Mouse (Mus musculus) gastrocnemius, postnatal 4 days (tissue): ENCODE results near the gene Ldlrad3. TPM values are rescaled to one million over a fixed set of nuclear protein-coding genes. Genes with fewer than 3 reads are reported as not detected.

Experiments
- DNase-seq, 2 experiments: peaks; one replicate each; pipeline ENCODE4 v3.0.0; 2021 to 2022; ENCODE audit warnings: low spot score in 2 of 2, mixed read lengths in 2 of 2
- long read RNA-seq, 2 experiments: library from polyadenylated mRNA; stranded (forward); transcript quantifications; one replicate each; pipeline ENCODE4 v2.0.0; 2021
- total RNA-seq, 2 experiments: library from RNA; stranded (reverse); gene quantifications; 2 replicates each; pipeline ENCODE4 v1.2.3; 2021

The Ldlrad3 gene
- 10 to 100 TPM; 26.3 to 27.1 TPM for total RNA-seq
- long read RNA-seq, experiment 1, transcript Ldlrad3-201 (6 exons, 3,833 nt) = major isoform, 27 of 38 reads
- long read RNA-seq, experiment 1, partial matches to known transcripts = 2 of 38 reads
- long read RNA-seq, experiment 1, other reads (novel, unspliced or antisense) = 8 of 38 reads
- long read RNA-seq, experiment 2, transcript Ldlrad3-201 (6 exons, 3,833 nt) = major isoform, 26 of 40 reads
- long read RNA-seq, experiment 2, partial matches to known transcripts = 5 of 40 reads
- long read RNA-seq, experiment 2, other reads (novel, unspliced or antisense) = 7 of 40 reads

DNA sequence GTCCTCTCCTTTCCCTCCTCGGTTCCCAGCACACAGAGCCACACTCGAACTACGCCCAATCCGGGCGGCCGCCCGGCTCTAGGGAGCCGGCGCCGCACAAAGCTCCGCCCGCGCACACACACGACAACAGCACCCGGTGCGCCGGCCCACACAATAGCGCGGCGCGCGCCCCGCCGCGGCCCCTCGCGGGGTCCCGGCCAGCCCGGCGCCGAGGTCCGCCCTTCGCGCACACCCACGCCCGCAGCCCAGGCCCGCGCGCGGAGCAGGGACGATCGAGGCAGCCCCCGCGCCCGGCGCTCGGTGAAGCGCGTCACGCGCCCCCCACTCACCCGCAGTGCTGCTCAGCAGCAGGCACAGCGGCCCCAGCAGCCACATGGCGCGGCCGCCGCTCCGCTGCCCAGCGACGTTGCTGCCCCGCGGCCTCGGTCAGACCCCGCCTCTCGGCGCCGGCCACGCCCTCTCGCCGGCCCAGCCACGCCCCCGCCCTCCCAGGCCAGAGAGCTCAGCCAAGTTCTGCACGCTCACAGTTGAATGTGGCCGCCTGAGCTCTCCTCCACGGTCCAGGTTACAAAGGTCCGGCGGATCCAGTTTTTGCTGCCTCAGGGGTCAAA lies at the start of gene Ldlrad3:
TSS of gene Ldlrad3 (minus strand) at position 435 of the 611 bp plus-strand sequence.
- DNase-seq = peak; percentile 91 to 92

DNA sequence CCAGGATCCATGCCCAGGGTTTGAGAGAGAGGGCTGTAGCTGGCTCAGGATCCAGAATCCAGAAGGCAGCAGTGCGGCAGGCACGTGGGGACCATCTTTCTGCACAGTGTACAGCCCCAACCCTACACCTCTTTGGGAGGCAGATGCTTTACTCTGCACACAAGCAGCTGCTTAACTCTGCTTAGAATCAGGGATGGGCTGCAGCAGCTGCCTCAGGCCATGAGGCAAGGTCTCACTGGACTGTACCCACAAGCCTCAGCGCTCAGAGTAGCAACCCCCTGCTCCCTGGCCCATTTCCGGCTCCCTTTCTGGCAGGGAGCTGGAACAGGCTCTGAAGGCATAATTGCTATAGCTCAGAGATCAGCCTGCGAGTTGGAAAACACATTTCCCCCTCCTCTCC lies 45.3 kb upstream of the Ldlrad3 start:
- DNase-seq = peak; percentile 21 to 57

- DNase-seq = no peak
Measured at GRCm38 (mm10) chr2:102229126-102229525, 42.9 kb upstream of the Ldlrad3 start.

DNA sequence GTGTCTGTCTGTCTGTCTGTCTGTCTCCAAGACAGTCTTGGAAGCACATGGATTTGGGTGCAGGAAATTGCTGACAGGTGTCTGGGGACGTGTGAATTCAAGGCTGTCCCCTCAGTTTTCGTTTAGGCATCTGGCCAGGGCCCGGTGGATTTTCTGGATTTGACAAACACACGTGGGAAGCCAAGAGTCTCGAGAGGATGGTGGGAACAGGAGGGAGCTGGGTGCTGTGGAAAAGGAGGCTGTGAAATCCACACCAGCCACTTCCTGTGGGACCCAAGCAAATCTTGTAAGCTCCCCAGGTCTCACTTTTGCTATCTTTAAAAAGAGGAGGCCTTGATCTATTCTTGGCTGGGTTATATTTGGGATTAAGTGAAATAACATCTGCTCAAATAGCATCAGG lies 42.1 kb upstream of the Ldlrad3 start:
- no peak for DNase-seq

DNA sequence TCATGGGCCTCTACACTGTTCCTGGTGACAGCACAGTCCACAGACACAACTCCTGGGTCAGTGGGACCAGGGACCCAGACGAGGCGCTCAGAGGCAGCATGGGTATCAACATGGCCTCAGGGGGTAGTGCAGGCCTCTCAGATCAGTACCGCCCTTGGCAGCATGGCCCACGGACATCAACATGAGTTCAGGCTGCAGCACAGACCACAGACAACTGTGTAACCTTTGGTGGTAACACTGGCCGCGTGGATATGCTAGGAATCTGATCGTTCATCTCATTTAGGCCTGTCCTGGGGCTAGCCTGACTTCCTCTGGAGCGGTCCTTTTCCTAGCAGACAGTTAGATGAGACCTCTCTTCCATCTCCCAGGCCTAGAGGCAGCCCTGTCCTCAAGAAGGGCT lies 41.7 kb upstream of the Ldlrad3 start:
- DNase-seq = no peak

DNA sequence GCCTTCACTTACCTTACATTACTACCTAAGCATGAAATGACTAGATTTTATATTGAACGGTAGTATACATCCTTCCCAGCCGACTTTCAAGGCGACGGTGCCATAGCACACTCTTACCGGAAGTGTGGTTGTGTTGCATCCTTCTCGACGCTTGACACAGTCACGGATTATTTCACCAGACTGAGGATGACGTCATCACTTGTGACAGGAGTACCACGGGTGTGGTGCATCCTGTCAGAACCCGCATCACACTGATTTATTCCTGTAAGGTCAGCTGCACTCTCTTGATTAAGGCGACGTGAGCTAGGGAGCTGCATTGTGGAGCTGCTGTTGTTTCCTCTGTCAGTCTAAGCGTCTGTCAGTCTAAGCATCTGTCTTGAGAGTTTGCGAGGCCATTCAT lies 40.1 kb upstream of the Ldlrad3 start:
- no peak for DNase-seq

- DNase-seq = no peak
Measured at GRCm38 (mm10) chr2:102223355-102224128, 37.4 kb upstream of the Ldlrad3 start.

DNA sequence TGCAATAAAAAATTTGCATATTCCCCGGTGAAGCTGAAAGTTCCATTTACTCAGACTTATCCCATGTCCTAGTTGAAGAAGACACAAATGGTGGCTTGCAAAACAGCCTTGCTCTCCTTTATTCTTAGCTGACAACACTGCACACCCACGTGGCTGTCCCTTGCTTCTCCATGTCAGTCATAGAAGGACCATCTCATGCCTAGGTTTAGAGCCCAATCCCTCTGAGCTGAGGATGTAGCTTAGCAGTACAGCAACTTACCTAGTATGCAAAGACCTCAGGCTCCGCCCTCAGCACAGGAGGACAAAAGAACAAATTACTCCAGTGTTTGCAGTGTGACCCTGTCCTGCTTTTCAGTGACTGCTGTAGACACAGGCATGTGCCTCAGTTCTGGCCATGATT lies 36.6 kb upstream of the Ldlrad3 start:
- DNase-seq = no peak

DNA sequence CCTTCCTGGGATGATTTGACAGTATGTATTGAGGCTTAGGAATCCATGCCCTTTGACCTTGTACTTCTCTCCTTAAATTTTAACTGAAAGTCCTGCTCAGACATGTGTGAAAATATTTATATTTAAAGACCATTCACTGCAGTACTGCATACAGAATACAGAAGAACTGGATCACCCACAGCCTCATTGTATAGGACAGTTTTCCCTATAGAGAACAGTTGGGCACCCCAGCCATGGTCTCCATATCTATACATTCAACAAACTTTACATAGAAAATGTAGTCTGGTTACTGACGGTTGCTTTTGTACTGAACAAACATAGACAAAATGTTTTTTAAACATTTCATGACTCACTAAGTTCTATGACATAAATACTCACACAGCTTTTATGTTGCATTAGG lies 30.6 kb upstream of the Ldlrad3 start:
- no peak for DNase-seq

DNA sequence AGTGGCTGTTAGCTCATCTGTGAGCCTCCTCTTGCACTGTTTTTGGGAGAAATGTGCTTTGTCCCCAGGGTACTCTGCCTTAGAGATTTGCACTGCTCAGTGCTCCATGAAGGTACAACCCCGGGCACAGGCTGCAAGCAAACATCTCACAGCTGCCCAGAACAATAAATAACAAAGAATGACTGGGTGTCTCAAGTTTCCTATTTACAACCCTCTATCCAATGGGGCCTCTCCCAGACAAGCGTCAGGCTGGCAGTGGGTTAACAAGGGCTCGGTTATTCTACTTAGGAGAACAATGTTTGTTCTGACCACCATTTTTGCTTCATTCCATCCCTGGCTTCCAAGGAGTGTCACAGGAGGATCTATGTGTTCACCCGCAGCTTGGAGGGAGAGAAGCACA lies 25.9 kb upstream of the Ldlrad3 start:
- DNase-seq = no peak

DNA sequence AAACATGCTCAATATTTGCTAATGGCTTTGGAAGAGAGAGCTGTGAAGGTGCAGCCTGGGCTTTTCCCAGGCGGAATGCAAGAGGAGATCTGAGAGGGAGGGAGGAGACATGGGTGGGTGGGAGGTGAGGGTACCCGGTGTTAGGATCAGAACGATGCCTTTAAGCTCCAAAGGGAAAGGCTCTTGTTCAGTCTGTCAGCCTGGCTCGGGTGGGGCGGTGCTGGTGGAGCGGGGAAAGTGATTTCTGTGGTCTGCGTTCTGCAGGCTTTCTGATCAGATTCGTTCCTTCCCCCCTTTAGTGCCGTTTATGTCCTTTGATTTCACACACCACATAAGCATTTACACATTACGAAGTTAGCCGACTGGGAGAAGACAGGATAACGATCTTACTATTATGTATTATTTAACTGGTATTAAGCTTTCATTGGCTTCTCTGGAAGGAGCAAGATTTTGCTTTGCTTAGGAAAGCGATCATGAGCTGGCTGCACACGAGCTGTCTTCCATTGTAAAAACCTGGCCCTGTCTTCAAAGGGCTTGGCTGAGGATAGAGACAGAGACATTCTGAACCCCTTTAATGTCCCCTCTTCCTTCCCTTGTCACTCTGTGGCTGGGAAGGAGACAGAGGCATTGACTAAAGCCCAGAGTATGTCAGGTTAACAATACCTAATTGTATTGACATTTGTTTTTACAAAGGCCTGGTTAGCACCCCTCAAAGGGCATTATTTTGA lies 19.7 kb upstream of the Ldlrad3 start:
- no peak for DNase-seq

DNA sequence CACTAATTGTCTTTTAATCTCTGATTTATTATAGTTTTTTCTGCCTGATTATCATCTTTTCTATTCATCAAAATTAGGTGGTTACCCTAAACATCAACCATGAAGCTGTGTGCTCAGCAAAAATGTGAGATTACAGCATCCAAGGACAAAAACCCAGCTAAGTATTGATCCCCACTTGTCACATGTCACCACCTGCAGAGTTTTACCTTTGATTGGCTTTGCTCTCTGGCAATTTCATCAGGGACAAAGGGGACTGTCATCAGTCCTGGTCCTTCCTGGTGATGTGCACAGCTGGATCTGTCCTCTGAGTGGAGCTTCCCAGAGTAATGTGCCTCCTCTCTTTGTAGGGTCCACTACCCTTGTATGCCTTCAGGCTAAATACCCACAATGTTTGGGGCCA lies 17.3 kb upstream of the Ldlrad3 start:
- DNase-seq = no peak

GRCm38 (mm10) chr2:102202211-102202770 lies 16.1 kb upstream of the Ldlrad3 start:
- DNase-seq = no peak

- no peak for DNase-seq
Measured at GRCm38 (mm10) chr2:102201198-102201948, 15.2 kb upstream of the Ldlrad3 start.

DNA sequence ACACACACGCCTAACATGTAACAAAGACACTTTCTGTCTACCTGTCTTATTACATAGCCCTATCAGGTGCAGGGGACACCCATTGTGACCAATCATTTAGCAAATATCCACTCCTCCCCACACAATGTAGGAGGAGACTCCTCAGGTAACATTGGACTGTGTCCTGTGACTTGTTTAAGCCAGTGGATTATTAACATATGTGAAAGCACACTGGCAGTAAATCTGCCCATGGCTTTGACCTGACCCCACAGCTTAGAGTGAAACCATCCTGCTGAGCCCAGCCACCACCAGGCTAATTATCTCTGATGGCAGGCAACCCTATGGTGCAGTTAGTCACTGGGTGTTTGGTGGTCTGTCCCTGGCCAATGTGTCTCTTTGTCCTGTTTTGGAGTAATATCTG lies 11.1 kb upstream of the Ldlrad3 start:
- no peak for DNase-seq

GRCm38 (mm10) chr2:102196709-102197108 lies 10.5 kb upstream of the Ldlrad3 start:
- peak; percentile 28 to 52 for DNase-seq

GRCm38 (mm10) chr2:102195494-102195893 lies 9.3 kb upstream of the Ldlrad3 start:
- DNase-seq = no peak

DNA sequence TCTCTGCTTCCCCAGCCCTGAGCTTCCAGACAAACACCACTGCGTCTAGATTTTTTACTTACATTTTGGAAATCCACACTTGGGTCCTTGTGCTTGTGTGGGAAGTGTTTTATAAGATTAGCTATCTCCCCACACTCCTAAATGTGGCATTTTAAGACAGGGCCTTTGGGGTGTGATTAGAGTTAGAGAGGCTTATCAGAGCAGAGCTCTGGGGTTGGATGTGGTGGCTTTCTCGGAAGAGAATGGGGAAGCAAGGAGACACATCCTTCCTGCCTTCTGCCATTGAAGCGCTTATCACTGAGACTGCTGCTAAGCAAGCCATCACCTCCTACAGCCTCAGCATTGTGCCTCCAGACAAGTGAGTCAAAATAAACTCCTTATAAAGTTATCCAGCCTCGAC lies 8.1 kb upstream of the Ldlrad3 start:
- no peak for DNase-seq

GRCm38 (mm10) chr2:102192943-102193820 lies 7.0 kb upstream of the Ldlrad3 start:
- peak; percentile 36 to 56 for DNase-seq

DNA sequence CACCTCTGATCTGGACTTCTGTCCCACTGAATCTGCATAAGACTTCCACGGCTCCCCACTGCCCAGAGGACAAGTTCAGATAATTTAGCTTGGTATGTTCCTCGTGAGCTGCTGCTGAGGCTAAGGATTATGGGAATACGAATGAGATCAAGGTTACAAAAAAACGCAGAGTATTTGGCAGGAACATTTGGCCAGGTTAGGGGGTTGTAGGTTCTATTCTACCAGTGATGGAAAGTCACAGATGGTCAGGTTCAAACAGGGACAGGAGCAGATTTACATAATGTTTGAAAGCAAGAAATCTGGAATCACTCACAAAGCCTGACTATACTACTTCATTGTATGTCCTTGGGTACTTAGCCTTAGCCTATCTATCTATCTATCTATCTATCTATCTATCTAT lies 5.6 kb upstream of the Ldlrad3 start:
- DNase-seq = no peak
